Mouse (Mus musculus): Measurements from ENCODE around the gene Mymk. TPM values are rescaled to one million over a fixed set of nuclear protein-coding genes. Genes with fewer than 3 reads are reported as not detected.

Mymk gene
- under 1 TPM; 0.52 to 1.00 TPM for total RNA-seq (2021)
- long read RNA-seq, experiment 1, result 0 reads
- long read RNA-seq, experiment 2, result 0 reads

GRCm38 (mm10) chr2:27071978-27072377 lies at the start of gene Mymk:
Gene Mymk, minus strand, starts transcription at chr2:27072179.
- DNase-seq (ENCODE audit: low spot score in 2 of 2), result no peak

DNA sequence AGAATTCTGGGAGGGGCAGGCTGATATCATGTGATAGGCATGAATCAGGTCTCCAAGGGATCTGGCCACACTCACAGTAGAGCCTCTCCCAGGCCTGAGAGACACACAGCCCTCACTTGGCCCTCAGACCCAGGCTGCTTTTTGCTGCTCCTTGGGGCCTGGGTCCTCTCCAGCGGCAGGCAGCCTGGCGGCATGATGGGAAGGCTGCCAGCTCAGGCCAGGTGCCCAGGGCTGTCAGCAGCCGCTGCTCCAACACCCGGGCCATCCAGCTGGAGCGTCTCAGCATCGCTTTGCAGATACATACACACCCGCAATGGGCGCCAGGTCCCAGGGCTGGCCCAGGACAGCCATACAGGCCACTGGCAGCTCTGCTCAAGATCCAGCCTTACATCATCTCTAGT lies 48.3 kb upstream of the Mymk start:
- DNase-seq (ENCODE audit: low spot score in 2 of 2), result no peak

GRCm38 (mm10) chr2:27119766-27120165 lies 47.8 kb upstream of the Mymk start:
- DNase-seq (ENCODE audit: low spot score in 2 of 2), result no peak

DNA sequence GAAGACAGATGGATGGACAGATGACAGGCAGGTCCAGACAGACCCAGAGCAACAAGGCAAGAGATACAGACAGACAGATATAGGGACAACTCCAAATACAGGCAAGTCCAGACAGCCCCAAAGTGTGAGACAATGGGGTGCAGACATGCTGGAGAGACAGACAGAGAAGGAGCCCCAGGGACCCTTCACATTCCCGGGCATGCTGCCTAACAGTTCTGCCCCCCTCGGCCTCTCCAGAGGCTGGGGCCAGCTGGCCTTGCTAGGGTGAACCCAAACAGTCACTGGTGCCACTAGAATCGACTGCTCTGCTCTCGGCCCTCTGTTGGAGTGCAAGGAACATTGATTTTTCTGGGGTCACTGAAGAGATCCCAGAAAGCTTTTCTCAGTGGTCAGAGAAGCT lies 46.5 kb upstream of the Mymk start:
- no peak for DNase-seq (ENCODE audit: low spot score in 2 of 2)

- no peak for DNase-seq (ENCODE audit: low spot score in 2 of 2)
These were observed 42.2 kb upstream of the Mymk start for GRCm38 (mm10) chr2:27114169-27114568.

GRCm38 (mm10) chr2:27112585-27112984 lies 40.6 kb upstream of the Mymk start:
- peak in 1 of 2 experiments; percentile 45 for DNase-seq (ENCODE audit: low spot score in 2 of 2)

GRCm38 (mm10) chr2:27109052-27109451 lies 37.1 kb upstream of the Mymk start:
- DNase-seq (ENCODE audit: low spot score in 2 of 2), result no peak

GRCm38 (mm10) chr2:27108144-27108543 lies 36.2 kb upstream of the Mymk start:
- DNase-seq (ENCODE audit: low spot score in 2 of 2), result no peak

DNA sequence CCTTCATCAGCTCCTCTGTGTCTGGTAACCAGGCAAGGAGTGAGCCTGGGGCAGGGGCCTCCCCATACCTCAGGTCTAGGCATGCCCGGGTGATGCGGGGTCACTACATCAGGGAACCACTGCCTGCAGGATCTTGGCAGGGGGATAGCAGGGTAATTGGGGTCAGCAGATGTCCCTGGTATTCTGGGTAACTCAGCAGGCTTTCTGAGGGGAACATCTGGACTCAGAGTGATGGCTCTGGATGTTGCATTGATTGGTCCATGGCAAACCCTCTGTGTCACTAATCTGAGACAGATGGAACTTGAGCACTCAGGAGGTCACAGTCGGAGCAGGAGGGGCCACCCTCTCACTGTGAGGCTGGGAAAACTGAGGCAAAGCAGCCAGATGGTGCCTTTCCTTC lies 34.8 kb upstream of the Mymk start:
- DNase-seq (ENCODE audit: low spot score in 2 of 2), result no peak

GRCm38 (mm10) chr2:27103554-27103953 lies 31.6 kb upstream of the Mymk start:
- peak in 1 of 2 experiments; percentile 33 for DNase-seq (ENCODE audit: low spot score in 2 of 2)

- DNase-seq (ENCODE audit: low spot score in 2 of 2), result no peak
These were observed 25.8 kb upstream of the Mymk start for GRCm38 (mm10) chr2:27097776-27098175.

DNA sequence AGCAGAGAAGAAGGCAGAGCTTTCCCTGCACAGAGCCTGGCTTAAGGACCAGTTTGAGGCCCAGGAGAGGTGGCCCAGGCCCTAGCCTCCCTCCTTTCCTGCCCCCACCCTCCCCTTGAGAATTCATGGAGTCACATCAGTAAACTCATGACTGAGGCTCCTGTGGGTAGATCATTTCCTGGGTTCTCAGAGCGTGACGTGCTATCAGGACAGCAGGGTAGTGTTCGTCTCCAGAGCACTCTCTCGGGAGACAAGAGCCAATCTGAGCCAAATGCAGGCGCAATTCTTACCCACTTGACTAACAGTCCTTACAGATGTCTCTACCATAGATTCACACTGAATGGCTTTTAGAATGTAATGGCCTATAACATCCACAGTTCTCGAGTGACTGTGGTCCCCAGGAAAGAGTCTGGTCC lies 25.3 kb upstream of the Mymk start:
- no peak for DNase-seq (ENCODE audit: low spot score in 2 of 2)

DNA sequence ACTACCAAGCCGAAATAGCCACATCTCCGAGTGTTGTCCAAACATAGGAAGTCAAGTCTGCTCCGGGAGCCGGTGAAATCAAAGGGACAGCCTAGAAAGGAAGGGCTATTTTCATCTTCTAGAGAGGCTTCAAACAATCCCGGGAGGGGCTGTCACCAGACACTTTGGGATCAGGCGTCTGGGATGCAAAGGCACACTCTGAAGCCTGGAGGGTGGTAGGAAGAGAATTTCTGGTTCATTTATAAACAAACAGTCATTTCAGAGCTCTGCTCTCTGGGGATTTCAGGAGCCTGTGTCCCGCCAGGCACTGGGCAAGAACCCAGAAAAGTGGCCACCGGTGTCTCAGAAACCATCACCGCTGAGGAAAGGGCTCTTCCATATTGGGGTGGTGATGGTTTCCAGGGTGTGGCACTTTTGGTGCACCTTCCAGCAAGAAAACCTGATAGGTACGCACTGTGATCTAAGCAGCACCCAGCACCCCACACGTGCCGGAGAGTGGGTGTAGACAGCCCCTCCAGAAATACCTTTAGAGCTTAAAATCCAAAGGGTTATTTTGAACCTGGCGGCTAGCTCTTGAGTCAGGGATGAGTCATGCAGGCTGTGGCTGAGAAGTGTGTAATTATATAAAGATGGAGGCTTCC lies 24.5 kb upstream of the Mymk start:
- DNase-seq (ENCODE audit: low spot score in 2 of 2), result peak; percentile 59 to 73

DNA sequence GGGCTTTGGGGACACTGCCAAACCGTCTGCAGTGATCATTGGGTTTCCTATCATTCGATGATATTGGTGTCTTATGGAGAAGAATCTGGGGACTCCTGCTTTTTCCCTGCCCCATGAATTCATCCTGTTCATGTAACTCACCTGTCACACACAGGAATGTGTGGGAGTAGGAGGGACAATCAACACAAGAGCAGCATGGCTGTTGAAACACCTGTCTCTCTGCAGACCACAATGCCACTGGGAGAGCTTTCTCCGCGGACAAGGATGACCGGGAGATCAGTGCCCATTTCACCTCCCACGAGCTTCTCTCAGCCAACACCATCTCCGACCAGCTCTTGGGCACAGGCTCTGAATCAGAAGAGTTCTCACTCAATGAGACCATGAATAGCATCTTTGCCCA lies 23.2 kb upstream of the Mymk start:
- DNase-seq (ENCODE audit: low spot score in 2 of 2), result no peak

GRCm38 (mm10) chr2:27089238-27089637 lies 17.3 kb upstream of the Mymk start:
- DNase-seq (ENCODE audit: low spot score in 2 of 2), result no peak

DNA sequence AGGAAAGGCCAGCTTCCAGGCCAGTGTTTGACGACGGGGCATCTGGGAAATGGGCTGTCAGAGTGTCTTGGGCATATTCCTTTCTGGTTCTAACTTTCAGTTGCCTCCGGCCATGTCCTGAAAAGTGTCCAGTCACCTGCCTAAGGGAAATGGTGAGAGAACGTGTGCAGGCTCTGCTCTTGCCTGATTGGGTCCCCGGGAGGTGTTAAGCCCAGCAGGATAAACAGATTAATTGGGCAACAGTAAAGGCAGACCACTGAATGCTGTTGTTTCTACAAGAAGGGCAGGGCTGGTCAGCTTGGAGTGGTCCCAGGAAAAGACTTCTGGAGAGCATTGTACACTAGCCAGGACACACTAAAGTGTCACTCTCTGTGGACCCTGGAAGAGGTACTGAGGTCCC lies 16.7 kb upstream of the Mymk start:
- no peak for DNase-seq (ENCODE audit: low spot score in 2 of 2)

- no peak for DNase-seq (ENCODE audit: low spot score in 2 of 2)
These were observed 16.2 kb upstream of the Mymk start for GRCm38 (mm10) chr2:27088071-27088644.

DNA sequence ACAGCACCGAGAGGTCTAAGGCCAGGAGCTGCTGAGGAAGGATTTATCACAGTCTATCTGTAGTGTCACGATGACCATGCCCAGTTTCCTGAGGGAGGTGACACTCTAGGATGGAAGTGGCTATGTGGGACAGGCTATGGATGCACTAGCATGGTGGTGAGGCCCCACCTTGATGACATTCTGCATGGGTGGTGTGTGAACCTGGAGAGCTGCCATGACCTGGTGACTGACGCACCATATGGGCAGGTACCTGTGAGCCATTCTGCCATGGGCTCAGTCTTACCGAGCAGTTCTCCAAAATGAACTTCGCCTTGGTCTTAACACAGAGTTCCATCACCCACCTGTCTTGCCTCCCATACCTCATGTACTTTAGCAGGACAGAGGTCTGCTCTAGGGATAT lies 15.6 kb upstream of the Mymk start:
- no peak for DNase-seq (ENCODE audit: low spot score in 2 of 2)

- no peak for DNase-seq (ENCODE audit: low spot score in 2 of 2)
These were observed 14.6 kb upstream of the Mymk start for GRCm38 (mm10) chr2:27086483-27087010.

GRCm38 (mm10) chr2:27085801-27086200 lies 13.8 kb upstream of the Mymk start:
- DNase-seq (ENCODE audit: low spot score in 2 of 2), result no peak

DNA sequence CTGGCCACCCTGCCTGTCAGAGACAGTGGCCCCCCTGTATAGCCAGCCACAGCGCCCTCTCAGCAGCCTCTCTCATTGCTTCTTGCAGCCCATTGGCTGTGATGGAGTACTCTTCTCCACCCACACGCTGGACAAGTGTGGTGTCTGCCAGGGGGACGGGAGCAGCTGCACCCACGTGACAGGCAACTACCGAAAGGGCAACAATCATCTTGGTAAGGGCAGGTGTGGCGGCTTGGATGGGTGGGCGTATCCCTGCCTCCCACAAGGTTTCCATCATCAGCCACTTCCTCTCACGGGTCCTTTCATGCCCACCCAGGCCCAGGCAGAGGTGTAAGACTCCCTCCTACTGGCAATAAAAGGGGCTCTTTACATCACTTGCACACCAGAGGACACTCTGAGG lies 13.0 kb upstream of the Mymk start:
- no peak for DNase-seq (ENCODE audit: low spot score in 2 of 2)

GRCm38 (mm10) chr2:27083761-27084475 lies 11.9 kb upstream of the Mymk start:
- no peak for DNase-seq (ENCODE audit: low spot score in 2 of 2)

All from left cerebral cortex, adult 18-20 months (tissue).